Mouse (Mus musculus): ENCODE results near the gene Grpel1.

DNA sequence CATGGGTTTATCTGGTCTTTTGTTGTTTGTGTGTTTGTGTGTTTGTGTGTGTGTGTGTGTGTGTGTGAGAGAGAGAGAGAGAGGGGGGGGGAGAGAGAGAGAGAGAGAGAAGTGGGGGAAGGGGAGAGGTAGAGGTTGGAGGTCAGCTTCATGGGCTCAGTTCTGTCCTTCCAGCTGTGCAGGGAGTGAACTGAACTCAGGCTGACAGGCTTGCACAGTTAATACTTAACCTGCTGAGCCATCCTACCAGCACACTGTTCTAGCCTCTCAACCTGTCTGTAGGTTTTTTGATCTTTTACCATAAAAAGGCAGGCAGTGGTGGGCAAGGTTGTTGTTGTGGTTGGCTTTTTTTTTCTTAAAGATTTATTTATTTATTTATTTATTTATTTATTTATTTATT lies 40.1 kb upstream of the Grpel1 start:
- TF ChIP-seq MYOD1 (IDR thresholded peaks at IDR 0.05; ENCODE audit: control insufficient read depth, insufficient read length, low read depth) (no peak), CTCF (IDR thresholded peaks at IDR 0.05; ENCODE audit: control insufficient read depth, insufficient read depth, insufficient read length) (no peak), MYOG (IDR thresholded peaks at IDR 0.05; ENCODE audit: control insufficient read depth, extremely low read depth, insufficient read length) (no peak), MAX (IDR thresholded peaks at IDR 0.05) (no peak), USF1 (IDR thresholded peaks at IDR 0.05; ENCODE audit: low read depth) (no peak)

Measured in C2C12 (cell line).